27 mouse cellular contexts compared by ENCODE assay signal in genomic region chr15:62171632-62172031, GRCm38 (mm10).
"Had no signal": no experiment of that assay in that cellular context is flagged by ENCODE, and none has a peak within 500 bp of the region (broad histone marks: within the 10 kb centered on the region; RNA-seq: fewer than 3 reads in every experiment).

No protein-coding gene starts in this region.

- H3K9me3 ChIP-seq: heart, embryonic 13.5 days; heart, embryonic 15.5 days; hindbrain, embryonic 13.5 days; hindbrain, embryonic 15.5 days; kidney, embryonic 15.5 days; limb, embryonic 13.5 days; limb, embryonic 15.5 days had no signal

- ATAC-seq: hindbrain, postnatal 0 days; intestine, embryonic 16.5 days had no signal

- H3K27ac ChIP-seq: gastrocnemius, adult 2 months; heart, adult 2 months; heart, embryonic 13.5 days; heart, embryonic 15.5 days; hindbrain, embryonic 13.5 days; hindbrain, embryonic 15.5 days; hindbrain, postnatal 0 days; kidney, embryonic 15.5 days; kidney, postnatal 0 days; limb, embryonic 13.5 days; limb, embryonic 15.5 days; liver, embryonic 14.5 days had no signal

- H3K4me1 ChIP-seq: hindbrain, embryonic 13.5 days; hindbrain, embryonic 15.5 days; kidney, embryonic 15.5 days; limb, embryonic 13.5 days; limb, embryonic 15.5 days had no signal

- H3K9ac ChIP-seq: heart, embryonic 13.5 days; heart, embryonic 15.5 days; hindbrain, embryonic 13.5 days; hindbrain, embryonic 15.5 days; kidney, embryonic 15.5 days; limb, embryonic 13.5 days; limb, embryonic 15.5 days; liver, embryonic 14.5 days had no signal

- H3K4me2 ChIP-seq: heart, embryonic 11.5 days; heart, embryonic 13.5 days; heart, embryonic 15.5 days; hindbrain, embryonic 13.5 days; hindbrain, embryonic 15.5 days; kidney, embryonic 15.5 days; limb, embryonic 13.5 days; limb, embryonic 15.5 days had no signal

- DNase-seq: gastrocnemius, adult 2 months; gastrocnemius, postnatal 10 days; gastrocnemius, postnatal 25 days; heart, adult 11 months; heart, adult 2 months; heart, postnatal 14 days; heart, postnatal 36 days; kidney, adult 11 months; kidney, adult 2 months; kidney, adult 9 months; kidney, postnatal 14 days; kidney, postnatal 36 days; layer of hippocampus, adult 9-11 months; layer of hippocampus, postnatal 36 days; left cerebral cortex, postnatal 4 days had no signal

- H3K27me3 ChIP-seq: heart, embryonic 13.5 days; heart, embryonic 15.5 days; hindbrain, embryonic 13.5 days; hindbrain, embryonic 15.5 days; kidney, embryonic 15.5 days; limb, embryonic 15.5 days had no signal

- H3K36me3 ChIP-seq: heart, embryonic 13.5 days; heart, embryonic 15.5 days; hindbrain, embryonic 13.5 days; hindbrain, embryonic 15.5 days; kidney, embryonic 15.5 days; limb, embryonic 13.5 days; limb, embryonic 15.5 days had no signal

- H3K4me3 ChIP-seq: gastrocnemius, adult 2 months; heart, adult 2 months; heart, embryonic 13.5 days; heart, embryonic 15.5 days; hindbrain, embryonic 13.5 days; hindbrain, embryonic 15.5 days; kidney, embryonic 15.5 days; limb, embryonic 13.5 days; limb, embryonic 15.5 days had no signal
